Mouse (Mus musculus) intestine, embryonic 15.5 days (tissue): ENCODE measurements around the gene Impg1. TPM values are rescaled to one million over a fixed set of nuclear protein-coding genes. Genes with fewer than 3 reads are reported as not detected.

Experiments used
- ATAC-seq: fragments of 200-750 bp; cut with Nextera tagmentation; 2 replicates; pipeline ENCODE4 v1.8.0; 2017; ENCODE audit warnings: moderate TSS enrichment, moderate library complexity
- H3K27ac ChIP-seq: fragments of 300-500 bp; sonication (generic); 2 replicates; pipeline ENCODE4 v1.5.1; 2015; ENCODE audit warnings: mild to moderate bottlenecking, inconsistent platforms
- H3K27me3 ChIP-seq: fragments of 300-500 bp; sonication (generic); replicated peaks from 2 replicates; pipeline ENCODE4 v1.6.1; 2015; ENCODE audit warnings: inconsistent platforms
- H3K36me3 ChIP-seq: fragments of 300-500 bp; sonication (generic); 2 replicates; pipeline ENCODE4 v1.6.1; 2015; ENCODE audit warnings: inconsistent platforms
- H3K4me1 ChIP-seq: fragments of 300-500 bp; sonication (generic); replicated peaks from 2 replicates; pipeline ENCODE4 v1.6.1; 2015; ENCODE audit warnings: inconsistent platforms
- H3K4me2 ChIP-seq: fragments of 300-500 bp; sonication (generic); replicated peaks from 2 replicates; pipeline ENCODE4 v1.6.1; 2015; ENCODE audit warnings: mild to moderate bottlenecking, inconsistent platforms
- H3K4me3 ChIP-seq: fragments of 300-500 bp; sonication (generic); replicated peaks from 2 replicates; pipeline ENCODE4 v1.5.1; 2015; ENCODE audit warnings: inconsistent platforms
- H3K9ac ChIP-seq: fragments of 300-500 bp; sonication (generic); 2 replicates; pipeline ENCODE4 v1.6.1; 2015; ENCODE audit warnings: inconsistent platforms
- H3K9me3 ChIP-seq: fragments of 300-500 bp; sonication (generic); 2 replicates; pipeline ENCODE4 v1.6.1; 2016; ENCODE audit warnings: inconsistent platforms
- WGBS: fragments of 180-500 bp; shearing (Covaris S2); methylation state at CpG from one replicate; pipeline ENCODE4 v1.1.7; 2015; 5-methylcytosine and 5-hydroxymethylcytosine counted together
- polyA plus RNA-seq: library from polyadenylated mRNA; unstranded; fragments of >200 nt; fragmentation: Nextera tagmentation; extraction: Ambion mirVana; gene quantifications from 2 replicates; pipeline ENCODE4 v1.2.1, GENCODE M21; 2015

Impg1 gene
- polyA plus RNA-seq, 1 experiment from 2014 or later = not detected

GRCm38 (mm10) chr9:80382711-80383110 lies 82.6 kb downstream of the Impg1 start:
- no peak overlapping the region for H3K4me2 ChIP-seq
- no peak for ATAC-seq
- no peaks in the 10 kb centered on the region for H3K9me3 ChIP-seq
- 74% methylated on average over 4 of the region's 4 CpGs for WGBS
- H3K9ac ChIP-seq = no peak overlapping the region
- H3K36me3 ChIP-seq = no peaks in the 10 kb centered on the region
- no peak overlapping the region for H3K4me3 ChIP-seq
- H3K27ac ChIP-seq = no peak overlapping the region
- no peaks in the 10 kb centered on the region for H3K4me1 ChIP-seq
- H3K27me3 ChIP-seq = no peaks in the 10 kb centered on the region

DNA sequence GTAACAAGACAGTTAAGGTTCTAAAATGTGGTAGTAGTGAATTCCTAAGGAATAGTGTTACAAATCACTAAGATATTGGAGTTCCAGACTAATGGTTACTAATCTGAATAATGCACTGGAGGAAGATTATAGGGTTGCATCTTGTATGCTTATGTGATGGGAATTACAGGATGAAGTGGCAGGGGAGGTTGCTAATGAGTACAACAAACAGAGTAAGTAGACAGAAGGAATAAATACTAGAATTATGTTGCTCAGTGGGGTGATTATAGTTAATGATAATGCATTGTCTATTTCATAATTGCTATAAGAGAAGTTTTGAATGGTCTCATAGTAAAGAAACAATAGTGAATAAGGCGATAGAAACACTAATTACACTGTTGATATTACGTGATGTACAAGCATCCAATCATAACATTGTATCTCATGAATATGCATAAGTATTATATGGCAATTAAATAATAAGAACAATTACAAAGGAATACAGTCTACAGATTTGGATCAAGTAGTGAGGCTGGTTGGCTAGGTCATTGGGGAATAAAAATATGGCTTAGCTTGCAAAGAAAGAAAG lies 85.1 kb downstream of the Impg1 start:
- H3K9me3 ChIP-seq = no peaks in the 10 kb centered on the region
- no peak overlapping the region for H3K4me3 ChIP-seq
- WGBS = 89% methylated on average over 2 of the region's 2 CpGs
- ATAC-seq = no peak
- H3K4me1 ChIP-seq = no peaks in the 10 kb centered on the region
- no peak overlapping the region for H3K27ac ChIP-seq
- H3K9ac ChIP-seq = no peak overlapping the region
- H3K27me3 ChIP-seq = no peaks in the 10 kb centered on the region
- H3K36me3 ChIP-seq = no peaks in the 10 kb centered on the region
- no peak overlapping the region for H3K4me2 ChIP-seq

- H3K4me3 ChIP-seq = no peak overlapping the region
- no peak overlapping the region for H3K4me2 ChIP-seq
- H3K9ac ChIP-seq = no peak overlapping the region
- H3K36me3 ChIP-seq = no peaks in the 10 kb centered on the region
- no peaks in the 10 kb centered on the region for H3K4me1 ChIP-seq
- no peaks in the 10 kb centered on the region for H3K9me3 ChIP-seq
- 86% methylated on average over 1 of the region's 1 CpGs for WGBS
- no peak for ATAC-seq
- no peaks in the 10 kb centered on the region for H3K27me3 ChIP-seq
- no peak overlapping the region for H3K27ac ChIP-seq
These were observed 91.2 kb downstream of the Impg1 start for GRCm38 (mm10) chr9:80374100-80374499.

- 91% methylated on average over 5 of the region's 5 CpGs for WGBS
These were observed 92.0 kb downstream of the Impg1 start for GRCm38 (mm10) chr9:80373304-80373739.

GRCm38 (mm10) chr9:80368636-80369035 lies 96.6 kb downstream of the Impg1 start:
- Histone ChIP-seq H3K36me3 (no peaks in the 10 kb centered on the region), H3K4me1 (no peaks in the 10 kb centered on the region), H3K9ac (no peak overlapping the region), H3K9me3 (no peaks in the 10 kb centered on the region), H3K4me3 (no peak overlapping the region), H3K4me2 (no peak overlapping the region), H3K27me3 (no peaks in the 10 kb centered on the region), H3K27ac (no peak overlapping the region)
- no peak for ATAC-seq
- WGBS = 54% methylated on average over 2 of the region's 2 CpGs

More at GRCm38 (mm10) chr9:80373304-80373739, 92.0 kb downstream of the Impg1 start:
- no peak overlapping the region for H3K4me3 ChIP-seq
- H3K27ac ChIP-seq = no peak overlapping the region
- ATAC-seq = no peak
- H3K4me1 ChIP-seq = no peaks in the 10 kb centered on the region
- no peaks in the 10 kb centered on the region for H3K36me3 ChIP-seq
- H3K4me2 ChIP-seq = no peak overlapping the region
- no peaks in the 10 kb centered on the region for H3K9me3 ChIP-seq
- H3K27me3 ChIP-seq = no peaks in the 10 kb centered on the region
- H3K9ac ChIP-seq = no peak overlapping the region

DNA sequence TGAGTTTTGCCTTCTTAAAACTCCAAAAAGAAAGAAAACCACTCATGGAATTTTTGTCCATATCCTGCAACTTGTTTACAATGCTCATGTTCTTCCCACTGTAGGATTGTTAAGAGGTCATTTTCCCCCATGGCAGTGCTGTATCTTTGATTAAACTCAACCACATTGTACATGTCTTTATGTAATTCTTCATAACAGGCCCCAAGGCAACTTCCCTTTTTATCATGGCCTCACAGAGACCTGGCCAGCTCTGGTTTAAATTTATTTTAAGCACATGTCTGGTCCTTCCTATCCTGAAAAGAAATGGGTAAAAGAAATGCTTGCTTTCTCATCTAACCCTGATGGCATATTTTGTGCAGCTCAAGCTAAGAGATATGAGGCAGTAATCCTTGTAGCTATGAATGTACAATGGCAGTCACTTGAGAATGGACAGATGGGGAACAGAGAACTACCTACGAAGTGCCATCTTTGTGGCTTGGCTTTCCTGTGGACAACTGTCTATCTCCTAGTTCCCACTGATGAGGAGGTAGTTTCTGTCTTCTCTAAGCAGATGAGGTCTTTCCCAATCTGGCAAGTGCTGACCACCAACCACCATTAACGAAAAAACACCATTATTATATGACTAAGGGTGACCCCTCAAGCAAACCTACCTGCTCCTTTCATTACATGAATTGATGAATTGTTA lies 97.6 kb downstream of the Impg1 start:
- ATAC-seq = no peak
- no peak overlapping the region for H3K9ac ChIP-seq
- H3K4me1 ChIP-seq = no peaks in the 10 kb centered on the region
- no peaks in the 10 kb centered on the region for H3K36me3 ChIP-seq
- no peak overlapping the region for H3K4me2 ChIP-seq
- no peak overlapping the region for H3K4me3 ChIP-seq
- H3K27ac ChIP-seq = no peak overlapping the region
- no peaks in the 10 kb centered on the region for H3K9me3 ChIP-seq
- 88% methylated on average over 2 of the region's 2 CpGs for WGBS
- no peaks in the 10 kb centered on the region for H3K27me3 ChIP-seq

DNA sequence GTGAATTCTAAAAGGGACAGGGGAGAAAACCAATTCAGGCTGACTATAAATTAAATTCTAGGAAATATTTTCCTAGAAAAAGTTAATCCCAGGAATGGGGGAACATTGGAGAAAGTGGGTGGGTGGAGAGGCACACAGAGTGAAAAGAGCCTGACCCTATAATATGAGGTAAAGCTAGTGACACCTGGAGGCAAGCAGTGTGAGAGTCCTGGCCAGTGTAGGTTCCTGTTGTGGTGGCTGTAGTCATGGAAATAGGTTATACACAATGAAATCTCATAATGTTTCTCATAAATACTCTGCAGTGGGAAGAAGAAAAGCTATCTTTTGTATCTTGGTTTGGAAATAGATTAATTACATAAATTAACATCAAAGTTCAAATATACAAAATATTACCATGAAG lies 105.2 kb downstream of the Impg1 start:
- Histone ChIP-seq H3K4me1 (no peaks in the 10 kb centered on the region), H3K4me2 (no peak overlapping the region), H3K27ac (no peak overlapping the region), H3K36me3 (no peaks in the 10 kb centered on the region), H3K27me3 (no peaks in the 10 kb centered on the region), H3K9ac (no peak overlapping the region), H3K9me3 (no peaks in the 10 kb centered on the region), H3K4me3 (no peak overlapping the region)
- ATAC-seq = no peak

GRCm38 (mm10) chr9:80351678-80352331 lies 113.5 kb downstream of the Impg1 start:
- Histone ChIP-seq H3K36me3 (no peaks in the 10 kb centered on the region), H3K4me2 (0 out of 2 replicates have a peak overlapping the region, but pooled peaks have one; percentile 24), H3K4me3 (no peak overlapping the region), H3K27ac (no peak overlapping the region), H3K9me3 (no peaks in the 10 kb centered on the region), H3K9ac (no peak overlapping the region), H3K27me3 (no peaks in the 10 kb centered on the region), H3K4me1 (no peaks in the 10 kb centered on the region)
- no peak for ATAC-seq
- 44% methylated on average over 20 of the region's 20 CpGs for WGBS

GRCm38 (mm10) chr9:80351295-80351677 lies 114.0 kb downstream of the Impg1 start:
- no peaks in the 10 kb centered on the region for H3K9me3 ChIP-seq
- no peak overlapping the region for H3K27ac ChIP-seq
- no peaks in the 10 kb centered on the region for H3K36me3 ChIP-seq
- no peaks in the 10 kb centered on the region for H3K4me1 ChIP-seq
- no peak overlapping the region for H3K9ac ChIP-seq
- H3K4me3 ChIP-seq = no peak overlapping the region
- H3K4me2 ChIP-seq = 0 out of 2 replicates have a peak overlapping the region, but pooled peaks have one; percentile 24
- ATAC-seq = no peak
- H3K27me3 ChIP-seq = no peaks in the 10 kb centered on the region
- WGBS = 63% methylated on average over 7 of the region's 7 CpGs

DNA sequence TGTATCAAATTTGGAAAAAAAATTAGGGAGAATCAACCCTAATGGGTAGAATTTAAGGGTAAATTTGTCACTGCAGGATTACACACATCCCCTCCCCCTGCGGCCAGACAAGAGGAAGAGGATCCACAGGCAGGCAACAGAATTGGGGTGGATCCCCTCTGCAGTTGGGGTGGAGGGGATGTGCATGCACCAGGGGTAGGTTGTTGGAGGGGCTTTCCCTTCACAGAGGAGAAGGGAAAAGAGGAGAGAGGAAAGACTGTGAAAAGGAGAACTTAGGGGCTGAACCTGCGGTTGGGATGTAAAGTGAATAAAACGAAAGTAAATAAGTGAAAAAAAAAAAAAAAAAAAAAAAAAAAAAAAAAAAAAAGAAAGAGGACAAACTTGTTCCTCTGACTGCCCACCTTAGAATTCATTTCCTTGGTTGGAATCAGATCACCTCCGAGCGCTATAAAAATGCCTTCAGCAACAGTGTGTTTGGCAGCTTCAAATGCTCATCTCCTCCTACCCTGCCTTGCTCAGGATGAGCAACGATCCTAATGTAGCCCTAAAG lies 120.8 kb downstream of the Impg1 start:
- H3K36me3 ChIP-seq = no peaks in the 10 kb centered on the region
- H3K9ac ChIP-seq = no peak overlapping the region
- no peak overlapping the region for H3K4me3 ChIP-seq
- WGBS = 86% methylated on average over 6 of the region's 6 CpGs
- H3K4me2 ChIP-seq = no peak overlapping the region
- H3K27me3 ChIP-seq = no peaks in the 10 kb centered on the region
- H3K27ac ChIP-seq = no peak overlapping the region
- H3K9me3 ChIP-seq = no peaks in the 10 kb centered on the region
- no peak for ATAC-seq
- no peaks in the 10 kb centered on the region for H3K4me1 ChIP-seq

- Histone ChIP-seq H3K27ac (no peak overlapping the region), H3K9ac (no peak overlapping the region), H3K4me2 (no peak overlapping the region), H3K4me1 (no peaks in the 10 kb centered on the region), H3K27me3 (no peaks in the 10 kb centered on the region), H3K4me3 (no peak overlapping the region), H3K9me3 (no peaks in the 10 kb centered on the region), H3K36me3 (no peaks in the 10 kb centered on the region)
- 82% methylated on average over 6 of the region's 6 CpGs for WGBS
- ATAC-seq = no peak
These were observed 122.8 kb downstream of the Impg1 start for GRCm38 (mm10) chr9:80342520-80342919.

GRCm38 (mm10) chr9:80341756-80342155 lies 123.5 kb downstream of the Impg1 start:
- no peak overlapping the region for H3K4me3 ChIP-seq
- no peaks in the 10 kb centered on the region for H3K36me3 ChIP-seq
- no peaks in the 10 kb centered on the region for H3K27me3 ChIP-seq
- H3K27ac ChIP-seq = no peak overlapping the region
- no peaks in the 10 kb centered on the region for H3K9me3 ChIP-seq
- no peak for ATAC-seq
- no peak overlapping the region for H3K9ac ChIP-seq
- H3K4me2 ChIP-seq = no peak overlapping the region
- H3K4me1 ChIP-seq = no peaks in the 10 kb centered on the region
- 96% methylated on average over 16 of the region's 16 CpGs for WGBS
